Comparison of ENCODE assay signal across 17 mouse cellular contexts in genomic region chr3:115495692-115496091, GRCm38 (mm10).
"Had no signal": no experiment of that assay in that cellular context is flagged by ENCODE, and none has a peak within 500 bp of the region (broad histone marks: within the 10 kb centered on the region; RNA-seq: fewer than 3 reads in every experiment).

No protein-coding gene starts in this region.

- H3K9ac ChIP-seq: lung, embryonic 15.5 days; midbrain, embryonic 13.5 days; midbrain, embryonic 15.5 days; neural tube, embryonic 12.5 days; stomach, embryonic 15.5 days had no signal

- H3K4me1 ChIP-seq: lung, embryonic 15.5 days; megakaryocyte, embryonic 14.5 days; midbrain, embryonic 13.5 days; midbrain, embryonic 15.5 days; neural tube, embryonic 12.5 days; stomach, embryonic 15.5 days had no signal

- H3K27me3 ChIP-seq: lung, embryonic 15.5 days; megakaryocyte, embryonic 14.5 days; midbrain, embryonic 13.5 days; midbrain, embryonic 15.5 days; neural tube, embryonic 12.5 days; stomach, embryonic 15.5 days had no signal

- H3K36me3 ChIP-seq: lung, embryonic 15.5 days; midbrain, embryonic 13.5 days; midbrain, embryonic 15.5 days; neural tube, embryonic 12.5 days; stomach, embryonic 15.5 days had no signal

- H3K4me3 ChIP-seq: lung, embryonic 15.5 days; megakaryocyte, embryonic 14.5 days; midbrain, embryonic 13.5 days; midbrain, embryonic 15.5 days; neural tube, embryonic 12.5 days; stomach, embryonic 15.5 days had no signal

- H3K9me3 ChIP-seq: lung, embryonic 15.5 days; megakaryocyte, embryonic 14.5 days; midbrain, embryonic 13.5 days; midbrain, embryonic 15.5 days; neural tube, embryonic 12.5 days; stomach, embryonic 15.5 days had no signal

- DNase-seq: lung, adult 2 months; lung, postnatal 14 days; lung, postnatal 36 days; right cerebral cortex, postnatal 14 days; thymus, adult 2 months; thymus, postnatal 25 days; thymus, postnatal 4 days had no signal

- H3K27ac ChIP-seq: lung, embryonic 15.5 days; macrophage; midbrain, embryonic 13.5 days; midbrain, embryonic 15.5 days; neural tube, embryonic 12.5 days; stomach, embryonic 15.5 days; stomach, postnatal 0 days had no signal

- H3K4me2 ChIP-seq: lung, embryonic 15.5 days; midbrain, embryonic 11.5 days; midbrain, embryonic 13.5 days; midbrain, embryonic 15.5 days; neural tube, embryonic 12.5 days; stomach, embryonic 15.5 days had no signal

- ATAC-seq: lung, postnatal 0 days; midbrain, embryonic 13.5 days; midbrain, embryonic 15.5 days had no signal
